Comparison of ENCODE assay signal across 9 mouse cellular contexts in the genomic region with DNA sequence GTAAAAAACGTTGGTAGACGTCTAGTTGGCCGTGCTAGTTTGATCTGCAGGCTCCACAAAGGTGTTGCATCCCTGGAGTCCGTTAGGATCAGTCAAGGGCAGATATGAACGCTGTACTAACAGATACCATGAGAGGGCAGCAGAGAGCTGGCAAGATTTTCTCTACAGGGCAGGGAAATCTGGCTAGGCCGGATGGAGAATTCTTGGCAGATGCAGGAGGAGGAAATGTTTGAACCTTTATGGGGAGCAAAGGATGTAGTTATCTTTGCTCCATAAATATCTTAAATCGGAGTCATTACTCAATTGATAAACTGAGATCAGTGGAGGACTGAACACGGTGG.
DNase-seq lines count a peak whose midpoint lies in the region; ATAC-seq lines count a peak whose summit lies in the region.
"Had no signal": no experiment of that assay in that cellular context is flagged by ENCODE, and none has a peak within 500 bp of the region (broad histone marks: within the 10 kb centered on the region; RNA-seq: fewer than 3 reads in every experiment).

No protein-coding gene starts in this region.

- no peaks in the 10 kb centered on the region for H3K4me1 ChIP-seq in hindbrain, embryonic 14.5 days (replicated peaks; ENCODE audit: control insufficient read depth, insufficient read depth, low read length)
- H3K4me1 ChIP-seq: heart, embryonic 15.5 days had no signal

- peak; percentile 9 for DNase-seq in WW6 (ENCODE audit: low read depth, low spot score)
- DNase-seq in cerebellum, adult 8-10 months: peak; percentile 63
- peak; percentile 96 for DNase-seq in hindbrain, embryonic 14.5 days (ENCODE audit: low spot score)
- peak; percentile 33 for DNase-seq in layer of hippocampus, adult 9-11 months
- DNase-seq in lung, postnatal 14 days: peak; percentile 75
- peak; percentile 59 for DNase-seq in retina, postnatal 7 days (ENCODE audit: low read depth, low spot score)
- DNase-seq in spleen, adult 12 weeks (ENCODE audit: low spot score): no peak

- H3K4me3 ChIP-seq in hindbrain, embryonic 14.5 days (replicated peaks; ENCODE audit: low read length): no peak overlapping the region
- H3K4me3 ChIP-seq: heart, embryonic 15.5 days had no signal

- H3K36me3 ChIP-seq in hindbrain, embryonic 14.5 days (replicated peaks; ENCODE audit: control insufficient read depth, insufficient read depth): no peaks in the 10 kb centered on the region
- H3K36me3 ChIP-seq: heart, embryonic 15.5 days had no signal

- no peak overlapping the region for H3K27ac ChIP-seq in hindbrain, embryonic 14.5 days
- H3K27ac ChIP-seq: heart, embryonic 15.5 days had no signal

- H3K9ac ChIP-seq in hindbrain, embryonic 14.5 days: no peak overlapping the region
- H3K9ac ChIP-seq: heart, embryonic 15.5 days had no signal

- ATAC-seq in frontal cortex, adult (ENCODE audit: low TSS enrichment): peak; percentile 97
- peak; percentile 87 for ATAC-seq in hindbrain, embryonic 14.5 days (ENCODE audit: low FRiP score)

- no peaks in the 10 kb centered on the region for H3K27me3 ChIP-seq in hindbrain, embryonic 14.5 days (ENCODE audit: control insufficient read depth, insufficient read depth, low read length)
- H3K27me3 ChIP-seq: heart, embryonic 15.5 days had no signal

- 23% methylated on average over 8 of the region's 8 CpGs for WGBS in hindbrain, embryonic 14.5 days

- H3K4me2 ChIP-seq in hindbrain, embryonic 14.5 days (replicated peaks): no peak overlapping the region
- H3K4me2 ChIP-seq: heart, embryonic 15.5 days had no signal

- H3K9me3 ChIP-seq in hindbrain, embryonic 14.5 days (ENCODE audit: control insufficient read depth, low read length): no peaks in the 10 kb centered on the region
- H3K9me3 ChIP-seq: heart, embryonic 15.5 days had no signal
